Mouse (Mus musculus) liver, postnatal 0 days (tissue): ENCODE results near the gene Pqbp1. TPM values are rescaled to one million over a fixed set of nuclear protein-coding genes. Genes with fewer than 3 reads are reported as not detected.

Source experiments
- ATAC-seq: fragments of 200-750 bp; cut with Nextera tagmentation; 2 replicates; pipeline ENCODE4 v1.8.0; 2017; ENCODE audit warnings: mild to moderate bottlenecking, moderate library complexity
- DNase-seq: peaks from one replicate; pipeline ENCODE4 v3.0.0-alpha.2; 2016
- H3K27ac ChIP-seq: fragments of 300-500 bp; sonication (generic); 2 replicates; pipeline ENCODE4 v1.5.1; 2014; ENCODE audit warnings: antibody characterized with exemption, moderate library complexity, mild to moderate bottlenecking, low read depth
- H3K27me3 ChIP-seq: fragments of 300-500 bp; sonication (generic); 2 replicates; pipeline ENCODE4 v1.6.1; 2014; ENCODE audit warnings: low read length, control low read depth, mixed read lengths; ENCODE audit not compliant: insufficient read depth
- H3K36me3 ChIP-seq: fragments of 300-500 bp; sonication (generic); replicated peaks from 2 replicates; pipeline ENCODE4 v1.6.1; 2014; ENCODE audit warnings: mild to moderate bottlenecking, control low read depth, low read length, moderate library complexity, mixed read lengths; ENCODE audit not compliant: insufficient read depth
- H3K4me1 ChIP-seq: fragments of 300-500 bp; sonication (generic); 2 replicates; pipeline ENCODE4 v1.6.1; 2014; ENCODE audit warnings: antibody characterized with exemption, mild to moderate bottlenecking, control low read depth; ENCODE audit not compliant: insufficient read depth
- H3K4me2 ChIP-seq: fragments of 300-500 bp; sonication (generic); 2 replicates; pipeline ENCODE4 v1.6.1; 2014; ENCODE audit warnings: low read depth, mild to moderate bottlenecking, low read length, moderate library complexity, mixed read lengths
- H3K4me3 ChIP-seq: fragments of 300-500 bp; sonication (generic); 2 replicates; pipeline ENCODE4 v1.5.1; 2014; ENCODE audit warnings: low read depth, low read length
- H3K9ac ChIP-seq: fragments of 300-500 bp; sonication (generic); replicated peaks from 2 replicates; pipeline ENCODE4 v1.6.1; 2014; ENCODE audit warnings: mild to moderate bottlenecking, moderate library complexity
- H3K9me3 ChIP-seq: fragments of 300-500 bp; sonication (generic); 2 replicates; pipeline ENCODE4 v1.6.1; 2016; ENCODE audit warnings: mild to moderate bottlenecking, control low read depth, low read length, mixed read lengths
- CTCF ChIP-seq: sonication (generic); IDR thresholded peaks from 2 replicates; pipeline ENCODE4 v1.5.1; 2016; ENCODE audit warnings: antibody characterized with exemption, low read depth
- EP300 ChIP-seq: IDR thresholded peaks from 2 replicates; pipeline ENCODE4 v1.6.1; 2016; ENCODE audit warnings: antibody characterized with exemption, low read depth, mild to moderate bottlenecking
- whole genome bisulfite sequencing: fragments of 180-500 bp; shearing (Covaris S2); extraction: QIAGEN DNeasy Blood & Tissue Kit; methylation state at CpG from one replicate; pipeline ENCODE4 v1.1.7; 2014; ENCODE audit not compliant: insufficient replicate concordance; 5-methylcytosine and 5-hydroxymethylcytosine counted together
- polyA plus RNA-seq: library from polyadenylated mRNA; unstranded; fragments of >200 nt; fragmentation: Nextera tagmentation; extraction: Ambion mirVana; gene quantifications from 2 replicates; pipeline ENCODE4 v1.2.1, GENCODE M21; 2015

Pqbp1 gene
- polyA plus RNA-seq, 1 experiment from 2014 or later = 41.9 TPM

- Histone ChIP-seq H3K27me3 (no peaks in the 10 kb centered on the region), H3K36me3 (no peaks in the 10 kb centered on the region), H3K4me2 (peak within 1 kb of the TSS; percentile 75), H3K4me3 (peak within 1 kb of the TSS; percentile 60), H3K9me3 (no peaks in the 10 kb centered on the region), H3K9ac (peak within 1 kb of the TSS; percentile 64), H3K27ac (peak within 1 kb of the TSS; percentile 75), H3K4me1 (peaks cover 8% of the 10 kb centered on the region)
- WGBS = 12% methylated on average over 49 of the region's 49 CpGs
- DNase-seq = peak; percentile 80
- ATAC-seq = peak; percentile 98
- TF ChIP-seq CTCF (peak; percentile 41), EP300 (no peak)
These were observed 15.1 kb downstream of the Pqbp1 start, which contains the start of gene Slc35a2 for GRCm38 (mm10) chrX:7883841-7884567. Gene Slc35a2, plus strand, starts transcription at chrX:7884028.

GRCm38 (mm10) chrX:7879819-7880218 is 19.2 kb downstream of the Pqbp1 start:
- ATAC-seq = no peak
- Histone ChIP-seq H3K27me3 (no peaks in the 10 kb centered on the region), H3K27ac (no peak overlapping the region), H3K36me3 (no peaks in the 10 kb centered on the region), H3K4me2 (peak overlapping the region; percentile 84; the same call in 1 of the 2 replicates), H3K4me3 (no peak overlapping the region), H3K4me1 (peaks cover 7% of the 10 kb centered on the region), H3K9ac (no peak overlapping the region), H3K9me3 (no peaks in the 10 kb centered on the region)
- DNase-seq = peak; percentile 65
- 7% methylated on average over 11 of the region's 11 CpGs for WGBS
- TF ChIP-seq CTCF = peak; percentile 62
- no peak for TF ChIP-seq EP300

GRCm38 (mm10) chrX:7878495-7878894 is 20.6 kb downstream of the Pqbp1 start:
- DNase-seq (no peak), ATAC-seq (peak; percentile 4; the same call in 1 of the 2 replicates)
- H3K4me3 ChIP-seq = peak overlapping the region; percentile 52
- no peaks in the 10 kb centered on the region for H3K27me3 ChIP-seq
- H3K4me2 ChIP-seq = peak overlapping the region; percentile 84
- WGBS = 22% methylated on average over 21 of the region's 21 CpGs
- TF ChIP-seq EP300 (no peak), CTCF (no peak)
- H3K9me3 ChIP-seq = no peaks in the 10 kb centered on the region
- peak overlapping the region; percentile 55 for H3K9ac ChIP-seq
- H3K27ac ChIP-seq = no peak overlapping the region
- H3K36me3 ChIP-seq = peaks cover 10% of the 10 kb centered on the region
- H3K4me1 ChIP-seq = peaks cover 5% of the 10 kb centered on the region; the same call in 1 of the 2 replicates

- Histone ChIP-seq H3K4me2 (peak within 1 kb of the TSS; percentile 84), H3K27ac (no peak within 1 kb of the TSS), H3K9ac (peak within 1 kb of the TSS; percentile 55), H3K9me3 (no peaks in the 10 kb centered on the region), H3K4me3 (peak within 1 kb of the TSS; percentile 52), H3K27me3 (no peaks in the 10 kb centered on the region), H3K36me3 (peaks cover 15% of the 10 kb centered on the region), H3K4me1 (peaks cover 5% of the 10 kb centered on the region; the same call in 1 of the 2 replicates)
- DNase-seq = peak; percentile 85
- 18% methylated on average over 38 of the region's 38 CpGs for WGBS
- TF ChIP-seq EP300 (no peak), CTCF (no peak)
- ATAC-seq = peak; percentile 96
These were observed 21.1 kb downstream of the Pqbp1 start, which contains the start of gene Pim2 for GRCm38 (mm10) chrX:7878007-7878419. Gene Pim2, plus strand, starts transcription at chrX:7878262.

DNA sequence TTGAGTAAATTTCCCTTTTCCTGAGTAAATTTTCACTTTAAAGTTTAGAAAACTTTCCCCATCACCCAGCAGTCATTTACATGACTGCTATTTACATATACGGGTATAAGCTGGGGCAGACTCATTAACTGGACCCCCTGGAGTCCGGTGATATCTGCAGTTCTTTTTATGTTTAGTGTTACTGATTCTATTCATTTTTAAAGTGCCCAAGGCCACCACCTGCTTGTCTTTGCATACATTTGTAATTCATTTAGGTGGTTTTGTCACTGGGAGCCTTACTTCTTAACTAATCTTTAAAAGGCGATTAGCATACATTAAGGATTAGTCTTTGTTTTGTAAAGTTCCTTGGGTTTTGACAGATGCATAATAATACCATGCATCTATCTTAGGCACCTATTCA is 29.2 kb downstream of the Pqbp1 start:
- Histone ChIP-seq H3K4me3 (no peak overlapping the region), H3K4me2 (no peak overlapping the region), H3K36me3 (peaks cover 47% of the 10 kb centered on the region), H3K9me3 (no peaks in the 10 kb centered on the region), H3K27ac (no peak overlapping the region), H3K9ac (no peak overlapping the region), H3K4me1 (0 out of 2 replicates have a peak, but pooled peaks cover 5% of the 10 kb centered on the region), H3K27me3 (no peaks in the 10 kb centered on the region)
- DNase-seq (no peak), ATAC-seq (no peak)
- 63% methylated on average over 3 of the region's 3 CpGs for WGBS
- TF ChIP-seq EP300 (no peak), CTCF (no peak)

DNA sequence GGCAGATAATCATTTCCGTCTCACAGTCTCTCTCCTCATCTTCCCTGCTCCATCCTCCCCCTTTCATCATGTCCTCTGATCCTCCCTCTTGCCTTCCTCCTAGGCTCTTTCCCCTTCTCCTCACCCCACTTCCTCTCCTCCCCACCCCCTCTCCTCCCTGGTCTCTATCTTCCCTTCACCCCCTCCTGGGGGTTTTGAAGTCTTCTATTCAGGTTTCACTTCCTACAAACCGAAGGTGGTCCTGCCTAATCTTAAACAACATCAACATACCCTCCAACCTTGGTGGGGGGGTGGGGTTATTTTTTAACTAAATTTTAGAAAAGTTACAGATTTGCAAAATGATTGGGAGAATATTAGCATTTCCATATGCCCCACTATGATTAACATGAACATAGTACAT is 30.6 kb downstream of the Pqbp1 start:
- no peak for TF ChIP-seq CTCF
- TF ChIP-seq EP300 = no peak
- H3K9ac ChIP-seq = no peak overlapping the region
- WGBS = 54% methylated on average over 2 of the region's 2 CpGs
- peaks cover 37% of the 10 kb centered on the region for H3K36me3 ChIP-seq
- DNase-seq = no peak
- no peak for ATAC-seq
- H3K9me3 ChIP-seq = no peaks in the 10 kb centered on the region
- H3K27ac ChIP-seq = no peak overlapping the region
- no peak overlapping the region for H3K4me3 ChIP-seq
- H3K4me2 ChIP-seq = no peak overlapping the region
- no peaks in the 10 kb centered on the region for H3K27me3 ChIP-seq
- H3K4me1 ChIP-seq = 0 out of 2 replicates have a peak, but pooled peaks cover 5% of the 10 kb centered on the region
